Mouse (Mus musculus) thymus, adult 2 months (tissue): ENCODE data around the gene Znrf2.

Experiments used
- CTCF ChIP-seq: fragments of 200-500 bp; IDR thresholded peaks from 2 replicates; pipeline ENCODE4 v1.5.1; 2012; ENCODE audit warnings: mild to moderate bottlenecking, control low read depth, low read length, moderate library complexity, borderline replicate concordance; ENCODE audit not compliant: control insufficient read depth, poor library complexity, insufficient read depth; ENCODE audit errors: extremely low read depth
- POLR2A ChIP-seq: fragments of 200-500 bp; IDR thresholded peaks from 2 replicates; pipeline ENCODE4 v1.6.1; 2012; ENCODE audit warnings: mild to moderate bottlenecking, low read length, control low read depth, moderate library complexity; ENCODE audit not compliant: control insufficient read depth, poor library complexity, insufficient read depth; ENCODE audit errors: extremely low read depth

- TF ChIP-seq POLR2A (no peak), CTCF (no peak)
These were observed 14.4 kb upstream of the Znrf2 start for GRCm38 (mm10) chr6:54802348-54802747.
